Mouse (Mus musculus): ENCODE results near the gene Ip6k3. TPM values are rescaled to one million over a fixed set of nuclear protein-coding genes. Genes with fewer than 3 reads are reported as not detected.

Ip6k3 gene
- 0.30 TPM in 1 of 2 replicates, not detected in the other for polyA plus RNA-seq (2015; fragmentation: Nextera tagmentation; extraction: Ambion mirVana)

- H3K27me3 ChIP-seq (replicated peaks; ENCODE audit: control insufficient read depth, insufficient read depth, low read length): no peaks in the 10 kb centered on the region
- no peaks in the 10 kb centered on the region for H3K36me3 ChIP-seq (ENCODE audit: control insufficient read depth, insufficient read depth)
- H3K9ac ChIP-seq (replicated peaks; ENCODE audit: low read depth, low read length): no peak within 1 kb of the TSS
- H3K4me1 ChIP-seq (replicated peaks; ENCODE audit: control insufficient read depth, insufficient read depth, low read length): no peaks in the 10 kb centered on the region
- H3K27ac ChIP-seq (ENCODE audit: low read length): no peak within 1 kb of the TSS
- H3K4me3 ChIP-seq (replicated peaks; ENCODE audit: low read length): no peak within 1 kb of the TSS
- no peak within 1 kb of the TSS for H3K4me2 ChIP-seq (ENCODE audit: low read length)
- 52% methylated on average over 4 of the region's 4 CpGs for WGBS
- no peak for ATAC-seq
- no peaks in the 10 kb centered on the region for H3K9me3 ChIP-seq (ENCODE audit: control insufficient read depth, low read length)
These were observed at the start of gene Ip6k3 for GRCm38 (mm10) chr17:27167545-27167944. TSS of gene Ip6k3 (minus strand) at chr17:27167795.

- Histone ChIP-seq H3K27me3 (replicated peaks; ENCODE audit: control insufficient read depth, insufficient read depth, low read length) (peaks cover 4% of the 10 kb centered on the region; the same call in 1 of the 2 replicates), H3K4me2 (ENCODE audit: low read length) (no peak overlapping the region), H3K9me3 (ENCODE audit: control insufficient read depth, low read length) (no peaks in the 10 kb centered on the region), H3K4me1 (replicated peaks; ENCODE audit: control insufficient read depth, insufficient read depth, low read length) (no peaks in the 10 kb centered on the region), H3K36me3 (ENCODE audit: control insufficient read depth, insufficient read depth) (no peaks in the 10 kb centered on the region), H3K4me3 (replicated peaks; ENCODE audit: low read length) (no peak overlapping the region), H3K27ac (ENCODE audit: low read length) (no peak overlapping the region), H3K9ac (replicated peaks; ENCODE audit: low read depth, low read length) (no peak overlapping the region)
- ATAC-seq: peak; percentile 84
- 4% methylated on average over 11 of the region's 11 CpGs for WGBS
These were observed 45.4 kb upstream of the Ip6k3 start for GRCm38 (mm10) chr17:27212768-27213525.

- Histone ChIP-seq H3K4me2 (ENCODE audit: low read length) (no peak overlapping the region), H3K9me3 (ENCODE audit: control insufficient read depth, low read length) (no peaks in the 10 kb centered on the region), H3K27me3 (replicated peaks; ENCODE audit: control insufficient read depth, insufficient read depth, low read length) (peaks cover 4% of the 10 kb centered on the region; the same call in 1 of the 2 replicates), H3K9ac (replicated peaks; ENCODE audit: low read depth, low read length) (no peak overlapping the region), H3K36me3 (ENCODE audit: control insufficient read depth, insufficient read depth) (no peaks in the 10 kb centered on the region), H3K4me1 (replicated peaks; ENCODE audit: control insufficient read depth, insufficient read depth, low read length) (0 out of 2 replicates have a peak, but pooled peaks cover 2% of the 10 kb centered on the region), H3K4me3 (replicated peaks; ENCODE audit: low read length) (no peak overlapping the region), H3K27ac (ENCODE audit: low read length) (no peak overlapping the region)
- no peak for ATAC-seq
- 30% methylated on average over 6 of the region's 6 CpGs for WGBS
These were observed 44.4 kb upstream of the Ip6k3 start for GRCm38 (mm10) chr17:27212006-27212405.

DNA sequence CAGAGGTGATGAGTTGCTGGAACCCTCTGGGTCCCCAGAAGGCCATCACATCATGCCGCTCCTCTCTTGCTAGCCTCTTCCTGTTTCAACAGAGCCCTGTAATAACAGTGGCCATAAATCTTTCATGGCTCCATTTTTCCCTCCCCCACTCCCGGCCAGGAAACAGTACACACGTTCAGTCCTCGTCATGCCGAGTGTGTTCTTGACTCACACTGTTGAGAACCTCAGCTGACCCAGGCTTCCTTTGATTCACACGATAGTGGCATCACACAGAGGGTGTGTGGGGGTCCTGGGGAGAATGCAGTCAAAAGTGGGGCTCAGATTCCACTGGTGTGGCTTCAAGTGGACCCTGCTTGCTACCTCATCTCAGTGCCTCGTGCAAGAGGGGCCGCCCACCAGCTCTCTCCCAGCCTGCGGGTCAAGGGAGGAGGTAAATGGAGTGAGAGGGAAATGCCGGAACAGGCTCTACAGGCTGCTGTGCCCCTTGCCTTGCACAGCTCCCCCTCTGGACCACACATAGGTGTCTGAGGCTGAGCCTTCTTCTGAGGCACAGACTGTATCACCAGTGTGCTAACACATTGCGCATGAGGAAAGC lies 39.6 kb upstream of the Ip6k3 start:
- Histone ChIP-seq H3K36me3 (ENCODE audit: control insufficient read depth, insufficient read depth) (no peaks in the 10 kb centered on the region), H3K4me3 (replicated peaks; ENCODE audit: low read length) (no peak overlapping the region), H3K4me1 (replicated peaks; ENCODE audit: control insufficient read depth, insufficient read depth, low read length) (peaks cover 16% of the 10 kb centered on the region), H3K27me3 (replicated peaks; ENCODE audit: control insufficient read depth, insufficient read depth, low read length) (peaks cover 3% of the 10 kb centered on the region; the same call in 1 of the 2 replicates), H3K27ac (ENCODE audit: low read length) (no peak overlapping the region), H3K9me3 (ENCODE audit: control insufficient read depth, low read length) (no peaks in the 10 kb centered on the region), H3K4me2 (ENCODE audit: low read length) (no peak overlapping the region), H3K9ac (replicated peaks; ENCODE audit: low read depth, low read length) (no peak overlapping the region)
- WGBS: 75% methylated on average over 11 of the region's 11 CpGs
- no peak for ATAC-seq

- Histone ChIP-seq H3K27me3 (replicated peaks; ENCODE audit: control insufficient read depth, insufficient read depth, low read length) (no peaks in the 10 kb centered on the region), H3K4me2 (ENCODE audit: low read length) (peak within 1 kb of the TSS; percentile 88), H3K27ac (ENCODE audit: low read length) (peak within 1 kb of the TSS; percentile 94), H3K36me3 (ENCODE audit: control insufficient read depth, insufficient read depth) (peaks cover 12% of the 10 kb centered on the region), H3K4me1 (replicated peaks; ENCODE audit: control insufficient read depth, insufficient read depth, low read length) (peaks cover 18% of the 10 kb centered on the region), H3K9me3 (ENCODE audit: control insufficient read depth, low read length) (no peaks in the 10 kb centered on the region), H3K4me3 (replicated peaks; ENCODE audit: low read length) (peak within 1 kb of the TSS; percentile 85), H3K9ac (replicated peaks; ENCODE audit: low read depth, low read length) (peak within 1 kb of the TSS; percentile 96)
- peak; percentile 94 for ATAC-seq
- WGBS: 4% methylated on average over 94 of the region's 97 CpGs
These were observed 36.7 kb upstream of the Ip6k3 start, which contains the start of gene Lemd2 for GRCm38 (mm10) chr17:27204075-27204909. TSS of gene Lemd2 (minus strand) at chr17:27204469.

- peak overlapping the region; percentile 85 for H3K4me3 ChIP-seq (replicated peaks; ENCODE audit: low read length)
- no peaks in the 10 kb centered on the region for H3K9me3 ChIP-seq (ENCODE audit: control insufficient read depth, low read length)
- H3K4me2 ChIP-seq (ENCODE audit: low read length): peak overlapping the region; percentile 88
- peak overlapping the region; percentile 94 for H3K27ac ChIP-seq (ENCODE audit: low read length)
- WGBS: under 1% methylated on average over 66 of the region's 74 CpGs
- peak overlapping the region; percentile 96 for H3K9ac ChIP-seq (replicated peaks; ENCODE audit: low read depth, low read length)
- peaks cover 17% of the 10 kb centered on the region for H3K36me3 ChIP-seq (ENCODE audit: control insufficient read depth, insufficient read depth)
- H3K4me1 ChIP-seq (replicated peaks; ENCODE audit: control insufficient read depth, insufficient read depth, low read length): peaks cover 18% of the 10 kb centered on the region
- ATAC-seq: peak; percentile 62
- no peaks in the 10 kb centered on the region for H3K27me3 ChIP-seq (replicated peaks; ENCODE audit: control insufficient read depth, insufficient read depth, low read length)
These were observed 35.9 kb upstream of the Ip6k3 start for GRCm38 (mm10) chr17:27203358-27204074.

DNA sequence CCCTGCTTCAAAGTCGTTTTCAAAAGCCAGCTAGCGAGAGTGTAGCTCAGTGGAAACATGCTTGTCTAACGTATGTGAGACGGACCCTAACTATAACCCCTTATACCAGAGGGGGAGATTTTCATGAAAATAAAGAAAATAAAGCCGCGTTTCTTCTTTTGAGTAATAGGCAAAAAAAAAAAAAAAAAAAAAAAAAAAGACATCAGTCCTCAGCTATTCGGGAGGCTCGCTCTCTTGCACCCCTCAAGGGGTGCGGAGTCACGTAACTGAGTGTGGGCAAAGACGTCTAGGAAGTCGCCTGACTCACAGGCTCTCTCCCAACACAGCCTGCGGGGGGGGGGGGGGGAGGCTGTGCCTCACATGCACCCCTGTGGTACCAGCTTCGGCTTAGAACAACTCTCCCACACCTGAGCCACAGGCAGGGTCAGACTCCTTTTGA lies 35.3 kb upstream of the Ip6k3 start:
- WGBS: 50% methylated on average over 13 of the region's 14 CpGs
- Histone ChIP-seq H3K4me3 (replicated peaks; ENCODE audit: low read length) (peak overlapping the region; percentile 85), H3K4me1 (replicated peaks; ENCODE audit: control insufficient read depth, insufficient read depth, low read length) (peaks cover 18% of the 10 kb centered on the region), H3K36me3 (ENCODE audit: control insufficient read depth, insufficient read depth) (peaks cover 20% of the 10 kb centered on the region), H3K27ac (ENCODE audit: low read length) (peak overlapping the region; percentile 94), H3K9ac (replicated peaks; ENCODE audit: low read depth, low read length) (peak overlapping the region; percentile 96), H3K9me3 (ENCODE audit: control insufficient read depth, low read length) (no peaks in the 10 kb centered on the region), H3K4me2 (ENCODE audit: low read length) (peak overlapping the region; percentile 88), H3K27me3 (replicated peaks; ENCODE audit: control insufficient read depth, insufficient read depth, low read length) (no peaks in the 10 kb centered on the region)
- ATAC-seq: no peak

- H3K36me3 ChIP-seq (ENCODE audit: control insufficient read depth, insufficient read depth): peaks cover 21% of the 10 kb centered on the region
These were observed 34.4 kb upstream of the Ip6k3 start for GRCm38 (mm10) chr17:27201981-27202380.

More at GRCm38 (mm10) chr17:27201981-27202380, 34.4 kb upstream of the Ip6k3 start:
- H3K27ac ChIP-seq (ENCODE audit: low read length): no peak overlapping the region
- no peak overlapping the region for H3K4me3 ChIP-seq (replicated peaks; ENCODE audit: low read length)
- WGBS: 92% methylated on average over 2 of the region's 2 CpGs
- H3K4me1 ChIP-seq (replicated peaks; ENCODE audit: control insufficient read depth, insufficient read depth, low read length): peaks cover 16% of the 10 kb centered on the region
- no peaks in the 10 kb centered on the region for H3K27me3 ChIP-seq (replicated peaks; ENCODE audit: control insufficient read depth, insufficient read depth, low read length)
- no peaks in the 10 kb centered on the region for H3K9me3 ChIP-seq (ENCODE audit: control insufficient read depth, low read length)
- H3K9ac ChIP-seq (replicated peaks; ENCODE audit: low read depth, low read length): no peak overlapping the region
- no peak overlapping the region for H3K4me2 ChIP-seq (ENCODE audit: low read length)
- ATAC-seq: no peak

Data from forebrain, embryonic 16.5 days (tissue).